Mouse (Mus musculus) embryonic fibroblast, embryonic 13.5 days (primary cell): ENCODE data around the gene Trib3.

ENCODE experiments used
- CTCF ChIP-seq: IDR thresholded peaks from 2 replicates; pipeline ENCODE4 v1.5.1; 2011; ENCODE audit warnings: mild to moderate bottlenecking, control low read depth, low read length, moderate library complexity, borderline replicate concordance; ENCODE audit not compliant: insufficient read depth
- POLR2A ChIP-seq: IDR thresholded peaks from 2 replicates; pipeline ENCODE4 v1.6.1; 2011; ENCODE audit warnings: low read depth, mild to moderate bottlenecking, control low read depth, low read length, moderate library complexity

DNA sequence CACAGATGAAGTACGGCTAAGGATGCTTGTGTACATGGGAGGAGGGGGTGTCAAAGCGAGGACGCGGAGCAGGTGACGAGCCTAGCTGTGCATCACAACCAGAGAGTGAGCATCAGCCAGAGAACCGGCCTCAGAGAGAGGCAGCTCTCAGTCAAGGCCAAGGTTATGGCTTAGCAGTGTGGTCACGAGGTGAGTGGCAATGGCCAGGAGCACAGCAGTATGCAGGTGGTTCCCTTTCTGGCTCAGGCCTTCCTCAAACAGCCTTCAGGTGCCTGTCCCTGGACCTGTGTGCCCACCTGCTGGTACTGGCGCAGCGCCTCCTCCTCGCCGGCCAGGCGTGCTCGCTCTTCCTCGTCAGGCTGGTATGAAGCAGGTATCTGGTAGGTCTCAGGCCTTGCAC lies 19.9 kb downstream of the Trib3 start:
- no peak for TF ChIP-seq CTCF
- no peak for TF ChIP-seq POLR2A
